Comparison of ENCODE assay signal across 13 mouse cellular contexts in the genomic region with DNA sequence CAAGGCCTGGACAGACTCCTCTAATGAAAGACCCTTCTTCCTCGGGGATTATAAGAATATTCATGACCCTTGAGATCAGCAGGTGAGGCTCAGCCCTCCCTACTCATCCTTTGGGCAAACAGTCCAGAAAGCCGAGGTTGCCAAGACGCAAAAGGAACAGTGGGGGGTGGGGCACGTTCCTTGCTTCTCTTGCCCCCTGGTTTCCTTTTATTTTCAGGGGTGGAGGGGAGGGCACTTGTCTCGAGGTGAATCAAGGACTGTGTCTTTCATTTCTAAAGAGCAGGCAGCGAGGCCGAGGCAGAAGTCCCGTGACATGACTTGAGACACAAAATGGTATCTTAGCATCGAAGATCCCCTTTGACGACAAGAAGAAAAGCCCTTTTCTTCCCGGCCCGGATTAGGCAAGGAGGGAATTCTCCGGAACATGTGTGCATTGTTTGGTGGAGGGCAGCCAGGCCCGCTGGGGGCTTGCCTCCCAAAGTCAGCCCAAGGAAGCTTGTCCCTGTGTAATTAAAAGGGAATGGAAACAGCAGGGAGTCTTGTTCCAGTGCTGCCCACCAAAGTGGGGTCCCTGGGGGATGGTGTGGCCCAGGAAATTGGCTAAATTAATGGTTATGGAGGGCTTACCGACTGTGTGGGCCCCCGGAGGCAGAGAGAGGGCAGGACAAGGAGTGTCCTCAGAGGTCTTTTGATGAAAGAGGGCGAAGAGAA.
A peak's percentile ranks its signal among the peaks of the same experiment; 100 is the strongest.
DNase-seq lines count a peak whose midpoint lies in the region; ATAC-seq and TF ChIP-seq lines count a peak whose summit lies in the region.
"Had no signal": no experiment of that assay in that cellular context is flagged by ENCODE, and none has a peak within 500 bp of the region (broad histone marks: within the 10 kb centered on the region; RNA-seq: fewer than 3 reads in every experiment).

No protein-coding gene starts in this region.

- H3K36me3 ChIP-seq in embryonic facial prominence, embryonic 12.5 days, result no peaks in the 10 kb centered on the region
- no peaks in the 10 kb centered on the region for H3K36me3 ChIP-seq in hindbrain, embryonic 15.5 days
- no peaks in the 10 kb centered on the region for H3K36me3 ChIP-seq in midbrain, postnatal 0 days (ENCODE audit: insufficient read depth, low read length)
- H3K36me3 ChIP-seq: heart, embryonic 15.5 days; limb, embryonic 15.5 days had no signal

- peaks cover 8% of the 10 kb centered on the region; the same call in 1 of the 2 replicates for H3K4me1 ChIP-seq in embryonic facial prominence, embryonic 12.5 days
- peaks cover 9% of the 10 kb centered on the region for H3K4me1 ChIP-seq in hindbrain, embryonic 15.5 days (replicated peaks)
- H3K4me1 ChIP-seq in midbrain, postnatal 0 days (ENCODE audit: insufficient read depth, low read length), result no peaks in the 10 kb centered on the region

- H3K4me3 ChIP-seq in embryonic facial prominence, embryonic 12.5 days, result no peak overlapping the region
- H3K4me3 ChIP-seq in hindbrain, embryonic 15.5 days, result no peak overlapping the region
- H3K4me3 ChIP-seq in midbrain, postnatal 0 days (ENCODE audit: low read depth, low read length), result no peak overlapping the region
- H3K4me3 ChIP-seq: heart, embryonic 15.5 days; limb, embryonic 15.5 days had no signal

- no peak overlapping the region for H3K27ac ChIP-seq in embryonic facial prominence, embryonic 12.5 days
- no peak overlapping the region for H3K27ac ChIP-seq in hindbrain, embryonic 15.5 days (replicated peaks)
- no peak overlapping the region for H3K27ac ChIP-seq in midbrain, postnatal 0 days (ENCODE audit: low read depth, low read length)
- H3K27ac ChIP-seq: heart, embryonic 15.5 days; limb, embryonic 15.5 days had no signal

- peaks cover 2% of the 10 kb centered on the region; the same call in 1 of the 2 replicates for H3K27me3 ChIP-seq in embryonic facial prominence, embryonic 12.5 days
- peaks cover 68% of the 10 kb centered on the region for H3K27me3 ChIP-seq in hindbrain, embryonic 15.5 days
- peaks cover 41% of the 10 kb centered on the region for H3K27me3 ChIP-seq in midbrain, postnatal 0 days (ENCODE audit: insufficient read depth, low read length)
- H3K27me3 ChIP-seq: heart, embryonic 15.5 days; limb, embryonic 15.5 days had no signal

- no peaks in the 10 kb centered on the region for H3K9me3 ChIP-seq in embryonic facial prominence, embryonic 12.5 days
- no peaks in the 10 kb centered on the region for H3K9me3 ChIP-seq in hindbrain, embryonic 15.5 days
- H3K9me3 ChIP-seq in midbrain, postnatal 0 days (ENCODE audit: low read length), result no peaks in the 10 kb centered on the region
- H3K9me3 ChIP-seq: heart, embryonic 15.5 days; limb, embryonic 15.5 days had no signal

- peak; percentile 36 to 37 for DNase-seq in cerebellum, postnatal 10 days
- DNase-seq in cerebellum, postnatal 36 days, result no peak
- no peak for DNase-seq in midbrain, postnatal 0 days (ENCODE audit: low spot score)
- DNase-seq in right cerebral cortex, postnatal 10 days (ENCODE audit: low spot score in 2 of 2), result no peak
- no peak for DNase-seq in layer of hippocampus, adult 18-20 months (ENCODE audit: low spot score in 2 of 2)
- DNase-seq in spleen, postnatal 14 days (ENCODE audit: low spot score in 2 of 2), result no peak
- DNase-seq: cerebellum, postnatal 14 days; kidney, postnatal 25 days; lung, postnatal 4 days had no signal

- no peak overlapping the region for H3K9ac ChIP-seq in embryonic facial prominence, embryonic 12.5 days
- no peak overlapping the region for H3K9ac ChIP-seq in hindbrain, embryonic 15.5 days
- no peak overlapping the region for H3K9ac ChIP-seq in midbrain, postnatal 0 days (replicated peaks; ENCODE audit: low read length, poor library complexity, severe bottlenecking)
- H3K9ac ChIP-seq: heart, embryonic 15.5 days; limb, embryonic 15.5 days had no signal

- no peak for ATAC-seq in embryonic facial prominence, embryonic 12.5 days (ENCODE audit: insufficient number of reproducible peaks, insufficient read depth, low FRiP score, low TSS enrichment)
- ATAC-seq in hindbrain, embryonic 15.5 days (ENCODE audit: low FRiP score, low read depth), result peak; percentile 45; the same call in 1 of the 2 replicates
- ATAC-seq in midbrain, postnatal 0 days (ENCODE audit: low FRiP score), result peak; percentile 31; the same call in 1 of the 2 replicates

- no peak for TF ChIP-seq CTCF in midbrain, postnatal 0 days (IDR thresholded peaks at IDR 0.05)

- 11% methylated on average over 17 of the region's 17 CpGs for WGBS in embryonic facial prominence, embryonic 12.5 days
- 11% methylated on average over 17 of the region's 17 CpGs for WGBS in hindbrain, embryonic 15.5 days
- WGBS in midbrain, postnatal 0 days, result 10% methylated on average over 17 of the region's 17 CpGs

- H3K4me2 ChIP-seq in embryonic facial prominence, embryonic 12.5 days (replicated peaks), result peak overlapping the region; percentile 24
- 0 out of 2 replicates have a peak overlapping the region, but pooled peaks have one; percentile 13 for H3K4me2 ChIP-seq in hindbrain, embryonic 15.5 days
- no peak overlapping the region for H3K4me2 ChIP-seq in midbrain, postnatal 0 days (ENCODE audit: low read depth, low read length, poor library complexity, severe bottlenecking)
- H3K4me2 ChIP-seq: heart, embryonic 15.5 days; limb, embryonic 15.5 days had no signal

Comparison
In these comparisons a context has a peak if more than half of its experiments do, and no peak if none do; other contexts are left out.
1. DNase-seq: peak in cerebellum, postnatal 10 days (2 of 2); none in cerebellum, postnatal 36 days (0 of 2), midbrain, postnatal 0 days (single experiment), right cerebral cortex, postnatal 10 days (0 of 2), layer of hippocampus, adult 18-20 months (0 of 2) and spleen, postnatal 14 days (0 of 2).